Mouse (Mus musculus) thymus, postnatal 0 days (tissue): ENCODE data around the gene Syce1l. TPM values are rescaled to one million over a fixed set of nuclear protein-coding genes. Genes with fewer than 3 reads are reported as not detected.

Source experiments
- DNase-seq: peaks from one replicate; pipeline ENCODE4 v3.0.0-alpha.2; 2015; ENCODE audit warnings: low spot score
- polyA plus RNA-seq: library from polyadenylated mRNA; unstranded; fragments of >200 nt; fragmentation: Nextera tagmentation; extraction: Ambion mirVana; gene quantifications from 2 replicates; pipeline ENCODE4 v1.2.1, GENCODE M21; 2015

Gene Syce1l
- 0.31 TPM in 1 of 2 replicates, not detected in the other for polyA plus RNA-seq

GRCm38 (mm10) chr8:113642926-113643325, at the start of gene Syce1l:
Gene Syce1l (plus strand): TSS chr8:113643213.
- DNase-seq, result no peak

GRCm38 (mm10) chr8:113598401-113598800, 44.6 kb upstream of the Syce1l start:
- DNase-seq, result no peak

- peak; percentile 20 for DNase-seq
Observed at GRCm38 (mm10) chr8:113632634-113633033, 10.4 kb upstream of the Syce1l start.

GRCm38 (mm10) chr8:113634161-113634560, 8.9 kb upstream of the Syce1l start:
- DNase-seq, result no peak

- DNase-seq, result peak; percentile 99
Observed at GRCm38 (mm10) chr8:113634670-113635591, 8.1 kb upstream of the Syce1l start, which contains the start of gene Mon1b. Gene Mon1b (plus strand): TSS chr8:113635587.

- peak; percentile 95 for DNase-seq
Observed at GRCm38 (mm10) chr8:113635592-113636279, 7.3 kb upstream of the Syce1l start.

- DNase-seq, result no peak
Observed at GRCm38 (mm10) chr8:113636280-113636628, 6.8 kb upstream of the Syce1l start.

GRCm38 (mm10) chr8:113640357-113640756, 2.7 kb upstream of the Syce1l start:
- no peak for DNase-seq

- no peak for DNase-seq
Observed at GRCm38 (mm10) chr8:113643479-113644210, 632 bp downstream of the Syce1l start.

- DNase-seq, result no peak
Observed at GRCm38 (mm10) chr8:113645220-113645619, 2.2 kb downstream of the Syce1l start.

GRCm38 (mm10) chr8:113652450-113652849, 9.4 kb downstream of the Syce1l start:
- DNase-seq, result no peak

GRCm38 (mm10) chr8:113653151-113653550, 10.1 kb downstream of the Syce1l start:
- no peak for DNase-seq

GRCm38 (mm10) chr8:113656154-113656553, 13.1 kb downstream of the Syce1l start:
- DNase-seq, result no peak

GRCm38 (mm10) chr8:113656681-113657298, 13.8 kb downstream of the Syce1l start:
- no peak for DNase-seq

GRCm38 (mm10) chr8:113660128-113660527, 17.1 kb downstream of the Syce1l start:
- no peak for DNase-seq

- peak; percentile 55 for DNase-seq
Observed at GRCm38 (mm10) chr8:113664544-113664943, 21.5 kb downstream of the Syce1l start.

- DNase-seq, result no peak
Observed at GRCm38 (mm10) chr8:113665036-113665435, 22.0 kb downstream of the Syce1l start.

GRCm38 (mm10) chr8:113665951-113666350, 22.9 kb downstream of the Syce1l start:
- no peak for DNase-seq

- no peak for DNase-seq
Observed at GRCm38 (mm10) chr8:113666714-113667432, 23.9 kb downstream of the Syce1l start.

GRCm38 (mm10) chr8:113669924-113670323, 26.9 kb downstream of the Syce1l start:
- DNase-seq, result no peak
